Mouse (Mus musculus) E14TG2a.4 (cell line): Measurements from ENCODE around the gene P2ry14.

Source experiments
- H3K27me3 ChIP-seq: 2 replicates; pipeline ENCODE4 v1.6.1; 2014; ENCODE audit warnings: low read length, control low read depth; ENCODE audit not compliant: insufficient read depth
- H3K36me3 ChIP-seq: 2 replicates; pipeline ENCODE4 v1.6.1; 2014; ENCODE audit warnings: low read length, control low read depth; ENCODE audit not compliant: insufficient read depth
- H3K4me1 ChIP-seq: replicated peaks from 2 replicates; pipeline ENCODE4 v1.6.1; 2014; ENCODE audit warnings: low read depth, low read length, control low read depth
- H3K4me3 ChIP-seq: replicated peaks from 2 replicates; pipeline ENCODE4 v1.5.1; 2014; ENCODE audit warnings: mild to moderate bottlenecking, low read length
- H3K9me3 ChIP-seq: 2 replicates; pipeline ENCODE4 v1.6.1; 2014; ENCODE audit warnings: low read length, control low read depth
- CTCF ChIP-seq: conservative IDR thresholded peaks from 2 replicates; pipeline ENCODE4 v1.5.1; 2014; ENCODE audit warnings: low read length
- NANOG ChIP-seq: IDR thresholded peaks from 2 replicates; pipeline ENCODE4 v1.6.1; 2014; ENCODE audit warnings: borderline replicate concordance, low read length, mixed read lengths
- POU5F1 ChIP-seq: IDR thresholded peaks from 2 replicates; pipeline ENCODE4 v1.6.1; 2014; ENCODE audit warnings: low read length, borderline replicate concordance

The P2ry14 gene

GRCm38 (mm10) chr3:59176871-59177270 lies 23.5 kb upstream of the P2ry14 start:
- Histone ChIP-seq H3K27me3 (no peaks in the 10 kb centered on the region), H3K36me3 (no peaks in the 10 kb centered on the region), H3K4me1 (no peaks in the 10 kb centered on the region), H3K4me3 (no peak overlapping the region), H3K9me3 (no peaks in the 10 kb centered on the region)
- no peak for TF ChIP-seq CTCF
- no peak for TF ChIP-seq POU5F1
- no peak for TF ChIP-seq NANOG

GRCm38 (mm10) chr3:59175234-59175633 lies 21.8 kb upstream of the P2ry14 start:
- Histone ChIP-seq H3K9me3 (no peaks in the 10 kb centered on the region), H3K36me3 (no peaks in the 10 kb centered on the region), H3K27me3 (no peaks in the 10 kb centered on the region), H3K4me3 (no peak overlapping the region), H3K4me1 (peaks cover 5% of the 10 kb centered on the region)
- no peak for TF ChIP-seq NANOG
- peak; percentile 27 for TF ChIP-seq CTCF

GRCm38 (mm10) chr3:59174426-59175154 lies 21.2 kb upstream of the P2ry14 start:
- H3K9me3 ChIP-seq: no peaks in the 10 kb centered on the region
- H3K4me1 ChIP-seq: peaks cover 9% of the 10 kb centered on the region
- TF ChIP-seq POU5F1 (no peak), NANOG (no peak), CTCF (no peak)
- no peak overlapping the region for H3K4me3 ChIP-seq
- no peaks in the 10 kb centered on the region for H3K36me3 ChIP-seq
- H3K27me3 ChIP-seq: no peaks in the 10 kb centered on the region

- H3K9me3 ChIP-seq: no peaks in the 10 kb centered on the region
- H3K36me3 ChIP-seq: no peaks in the 10 kb centered on the region
- peaks cover 9% of the 10 kb centered on the region for H3K4me1 ChIP-seq
- TF ChIP-seq NANOG (no peak), POU5F1 (no peak), CTCF (no peak)
- no peaks in the 10 kb centered on the region for H3K27me3 ChIP-seq
- H3K4me3 ChIP-seq: no peak overlapping the region
Measured at GRCm38 (mm10) chr3:59169921-59170627, 16.7 kb upstream of the P2ry14 start.

- no peaks in the 10 kb centered on the region for H3K36me3 ChIP-seq
- TF ChIP-seq CTCF: no peak
- no peak for TF ChIP-seq POU5F1
- TF ChIP-seq NANOG: no peak
- peaks cover 9% of the 10 kb centered on the region for H3K4me1 ChIP-seq
- H3K4me3 ChIP-seq: no peak overlapping the region
- no peaks in the 10 kb centered on the region for H3K27me3 ChIP-seq
- no peaks in the 10 kb centered on the region for H3K9me3 ChIP-seq
Measured at GRCm38 (mm10) chr3:59169215-59169614, 15.8 kb upstream of the P2ry14 start.

GRCm38 (mm10) chr3:59168476-59168875 lies 15.1 kb upstream of the P2ry14 start:
- no peaks in the 10 kb centered on the region for H3K9me3 ChIP-seq
- TF ChIP-seq CTCF: no peak
- no peak for TF ChIP-seq POU5F1
- TF ChIP-seq NANOG: no peak
- H3K4me3 ChIP-seq: no peak overlapping the region
- no peaks in the 10 kb centered on the region for H3K36me3 ChIP-seq
- no peaks in the 10 kb centered on the region for H3K27me3 ChIP-seq
- H3K4me1 ChIP-seq: peaks cover 9% of the 10 kb centered on the region

- TF ChIP-seq NANOG (no peak), CTCF (no peak), POU5F1 (no peak)
- Histone ChIP-seq H3K4me3 (no peak overlapping the region), H3K9me3 (no peaks in the 10 kb centered on the region), H3K4me1 (peaks cover 9% of the 10 kb centered on the region), H3K27me3 (no peaks in the 10 kb centered on the region), H3K36me3 (no peaks in the 10 kb centered on the region)
Measured at GRCm38 (mm10) chr3:59167417-59168054, 14.1 kb upstream of the P2ry14 start.

GRCm38 (mm10) chr3:59160465-59160864 lies 7.0 kb upstream of the P2ry14 start:
- no peaks in the 10 kb centered on the region for H3K4me1 ChIP-seq
- no peak overlapping the region for H3K4me3 ChIP-seq
- H3K27me3 ChIP-seq: no peaks in the 10 kb centered on the region
- H3K9me3 ChIP-seq: no peaks in the 10 kb centered on the region
- TF ChIP-seq NANOG: no peak
- no peak for TF ChIP-seq POU5F1
- TF ChIP-seq CTCF: no peak
- no peaks in the 10 kb centered on the region for H3K36me3 ChIP-seq

GRCm38 (mm10) chr3:59157048-59157447 lies 3.6 kb upstream of the P2ry14 start:
- TF ChIP-seq CTCF: no peak
- no peak for TF ChIP-seq POU5F1
- TF ChIP-seq NANOG: no peak
- Histone ChIP-seq H3K4me3 (no peak overlapping the region), H3K27me3 (no peaks in the 10 kb centered on the region), H3K9me3 (no peaks in the 10 kb centered on the region), H3K4me1 (no peaks in the 10 kb centered on the region), H3K36me3 (no peaks in the 10 kb centered on the region)
